Mouse (Mus musculus) spleen, postnatal 10 days (tissue): ENCODE measurements around the gene Gpr146.

Experiments used
- DNase-seq, 2 experiments: peaks; one replicate each; pipeline ENCODE4 v3.0.0; 2021 to 2022; ENCODE audit warnings: low spot score in 2 of 2

Gpr146 gene

GRCm38 (mm10) chr5:139381586-139382513, 4.4 kb downstream of the Gpr146 start:
- peak; percentile 56 to 77 for DNase-seq

GRCm38 (mm10) chr5:139382760-139383159, 5.3 kb downstream of the Gpr146 start:
- DNase-seq: peak; percentile 68 to 80

- no peak for DNase-seq
Measured at GRCm38 (mm10) chr5:139383234-139383633, 5.7 kb downstream of the Gpr146 start.

DNA sequence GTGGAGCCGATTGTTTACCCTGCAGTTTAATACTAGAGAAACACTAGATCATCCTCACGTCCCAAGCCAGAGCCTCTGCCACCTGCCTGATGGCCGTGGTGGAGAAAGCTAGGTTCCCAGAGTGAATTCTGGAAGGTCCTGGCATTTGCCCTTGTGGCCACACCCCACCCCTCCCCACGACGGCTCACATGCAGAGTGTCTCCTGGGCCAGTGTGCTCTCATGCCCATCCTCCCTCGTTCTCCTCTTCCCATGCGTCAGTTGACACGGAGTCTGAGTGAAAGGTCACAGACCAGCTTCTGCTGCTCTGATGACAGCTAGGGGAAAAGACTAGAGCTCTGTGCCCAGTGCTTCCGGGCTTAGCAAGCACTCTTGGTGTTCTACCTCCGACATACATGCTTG, 7.0 kb downstream of the Gpr146 start:
- DNase-seq: peak in 1 of 2 experiments; percentile 42

GRCm38 (mm10) chr5:139386047-139386446, 8.6 kb downstream of the Gpr146 start:
- DNase-seq: no peak

DNA sequence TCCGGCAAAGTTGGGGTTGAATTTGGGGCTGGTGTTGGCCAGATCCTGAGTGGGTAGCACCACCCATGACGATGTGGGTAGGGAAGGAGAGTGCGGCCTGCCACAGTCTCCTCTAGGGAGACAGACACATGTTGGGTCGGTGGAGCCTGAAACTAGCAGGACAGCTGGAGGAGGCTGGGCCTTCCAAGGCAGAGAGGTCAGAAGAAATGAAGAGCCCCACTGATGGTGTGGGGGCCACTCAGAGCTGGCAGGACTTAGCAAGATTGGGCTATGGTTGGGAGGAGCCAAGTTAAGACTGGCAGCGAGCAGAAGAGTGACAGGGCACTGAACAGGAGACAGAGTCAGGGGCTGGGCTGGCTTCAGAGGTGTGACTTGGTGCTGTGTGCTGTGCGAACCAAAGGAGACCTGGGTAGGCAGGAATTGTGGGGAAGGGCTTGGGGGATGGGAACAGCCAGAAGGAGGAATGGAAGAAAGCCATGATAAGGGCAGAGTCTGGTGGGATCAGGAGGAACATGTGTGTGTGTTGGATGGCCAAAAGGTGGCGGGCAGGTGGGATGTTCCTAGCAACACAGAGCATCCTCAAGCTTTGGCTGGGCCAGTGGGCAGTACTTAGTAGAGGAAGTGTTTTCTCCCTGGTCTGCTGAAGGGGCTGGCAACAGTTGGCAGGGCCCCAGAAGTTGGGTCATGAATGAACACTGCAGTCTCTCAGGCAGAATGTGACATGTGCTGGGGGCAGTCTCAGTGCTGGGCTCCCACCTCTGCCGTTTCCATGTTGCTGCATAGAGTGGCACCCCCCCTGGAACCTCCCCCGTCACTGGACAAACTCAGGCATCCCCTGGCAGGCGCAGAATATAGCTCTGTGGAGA, 10.1 kb downstream of the Gpr146 start:
- peak; percentile 32 to 50 for DNase-seq

GRCm38 (mm10) chr5:139388195-139388570, 10.7 kb downstream of the Gpr146 start:
- no peak for DNase-seq

GRCm38 (mm10) chr5:139388694-139389675, 11.5 kb downstream of the Gpr146 start:
- DNase-seq: peak; percentile 66 to 72

GRCm38 (mm10) chr5:139389676-139390061, 12.2 kb downstream of the Gpr146 start:
- peak; percentile 82 to 85 for DNase-seq

DNA sequence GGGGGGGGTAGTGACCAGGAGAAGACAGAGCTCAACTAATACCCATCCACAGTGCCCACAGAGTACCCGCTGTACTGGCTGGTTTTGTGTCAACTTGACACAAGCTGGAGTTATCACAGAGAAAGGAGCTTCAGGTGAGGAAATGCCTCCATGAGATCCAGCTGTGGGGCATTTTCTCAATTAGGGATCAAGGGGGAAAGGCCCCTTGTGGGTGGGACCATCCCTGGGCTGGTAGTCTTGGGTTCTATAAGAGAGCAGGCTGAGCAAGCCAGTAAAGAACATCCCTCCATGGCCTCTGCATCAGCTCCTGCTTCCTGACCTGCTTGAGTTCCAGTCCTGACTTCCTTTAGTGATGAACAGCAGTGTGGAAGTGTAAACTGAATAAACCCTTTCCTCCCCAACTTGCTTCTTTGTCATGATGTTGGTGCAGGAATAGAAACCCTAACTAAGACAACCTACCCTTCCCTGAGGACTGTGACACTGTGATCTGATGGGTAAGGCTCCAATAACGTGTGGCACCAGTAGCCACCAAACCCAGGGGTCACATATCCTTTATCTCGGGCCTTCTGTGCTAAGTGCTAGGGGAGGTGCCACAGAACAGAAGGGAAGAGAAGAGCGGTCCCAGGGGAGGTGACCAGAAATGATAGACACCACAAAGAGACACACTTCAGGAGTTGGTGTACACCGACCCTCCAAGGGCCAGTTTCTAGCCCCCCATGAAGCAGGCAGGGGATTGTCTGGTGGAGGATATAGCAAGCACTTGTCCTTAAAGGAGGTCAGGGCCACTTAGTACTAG, 13.0 kb downstream of the Gpr146 start:
- DNase-seq: peak; percentile 51 to 52

- peak in 1 of 2 experiments; percentile 26 for DNase-seq
Measured at GRCm38 (mm10) chr5:139391309-139391990, 14.0 kb downstream of the Gpr146 start.

DNA sequence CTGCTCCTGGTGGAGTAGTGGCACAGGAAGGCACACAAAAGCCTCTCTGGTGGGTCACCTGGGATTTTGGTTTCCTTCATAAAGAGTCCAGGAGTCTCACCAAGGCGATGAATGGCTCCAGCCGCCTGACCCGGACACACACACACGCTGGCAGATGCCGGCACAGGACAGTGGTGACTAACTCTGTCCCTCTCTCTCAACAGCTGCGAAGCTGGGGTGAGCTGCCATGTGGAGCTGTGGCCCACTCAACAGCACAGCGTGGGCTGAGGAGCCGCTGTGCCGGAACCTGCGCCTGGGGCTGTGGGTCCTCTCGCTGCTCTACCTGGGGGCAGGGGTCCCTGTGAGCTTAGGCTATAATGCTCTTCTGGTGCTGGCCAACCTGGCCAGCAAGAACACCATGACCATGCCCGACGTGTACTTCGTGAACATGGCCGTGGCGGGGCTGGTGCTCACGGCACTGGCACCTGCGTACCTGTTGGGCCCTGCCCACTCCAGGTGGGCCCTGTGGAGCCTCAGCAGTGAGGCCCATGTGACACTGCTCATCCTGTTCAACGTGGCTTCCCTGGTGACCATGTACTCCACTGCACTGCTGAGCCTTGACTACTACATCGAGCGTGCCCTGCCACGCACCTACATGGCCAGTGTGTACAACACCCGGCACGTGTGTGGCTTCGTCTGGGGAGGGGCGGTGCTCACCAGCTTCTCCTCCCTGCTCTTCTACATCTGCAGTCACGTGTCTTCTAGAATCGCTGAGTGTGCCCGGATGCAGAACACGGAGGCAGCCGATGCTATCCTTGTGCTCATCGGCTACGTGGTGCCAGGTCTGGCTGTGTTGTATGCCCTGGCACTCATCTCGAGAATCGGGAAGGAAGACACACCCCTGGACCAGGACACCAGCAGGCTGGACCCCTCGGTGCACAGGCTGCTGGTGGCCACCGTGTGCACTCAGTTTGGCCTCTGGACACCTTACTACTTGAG, 15.0 kb downstream of the Gpr146 start:
- DNase-seq: no peak

GRCm38 (mm10) chr5:139393197-139393588, 15.7 kb downstream of the Gpr146 start:
- DNase-seq: no peak

DNA sequence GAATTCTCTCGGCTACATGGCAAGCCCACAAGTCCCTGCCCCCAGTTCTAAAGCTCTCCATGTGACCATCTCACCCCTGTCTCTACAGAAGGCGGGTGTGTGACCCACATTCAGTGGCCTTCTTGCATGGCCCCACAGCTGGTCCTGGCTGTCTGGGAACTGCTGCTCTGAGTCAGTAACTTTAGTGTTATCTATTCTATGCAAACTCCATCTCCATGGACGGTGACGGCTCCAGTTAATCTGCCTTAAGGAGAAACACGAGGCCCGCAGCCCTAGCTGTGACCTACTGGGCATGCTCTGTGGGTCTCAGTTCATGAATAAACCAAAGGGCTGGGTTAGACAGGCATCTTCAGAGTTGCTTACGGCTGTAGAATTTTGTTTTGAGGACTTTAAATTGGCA, 16.9 kb downstream of the Gpr146 start:
- DNase-seq: peak in 1 of 2 experiments; percentile 34

GRCm38 (mm10) chr5:139395528-139395927, 18.0 kb downstream of the Gpr146 start:
- DNase-seq: no peak

GRCm38 (mm10) chr5:139397359-139397916, 19.9 kb downstream of the Gpr146 start:
- DNase-seq: peak in 1 of 2 experiments; percentile 30

- DNase-seq: peak; percentile 93 to 95
Measured at GRCm38 (mm10) chr5:139397959-139398753, 20.7 kb downstream of the Gpr146 start.
